Mouse (Mus musculus) T-helper 17 cell (primary cell): ENCODE measurements around the gene Dysf.

Source experiments
- in situ Hi-C, 2 experiments: fragments of 300-600 bp; cut with MboI, MseI; formaldehyde crosslinking; loops; 1 replicate in 1 of 2; 2 replicates in 1 of 2; pipeline ENCODE4 v1.15.1; 2025; ENCODE audit warnings: high pct_unique_total_duplicates in 2 of 2

The Dysf gene

DNA sequence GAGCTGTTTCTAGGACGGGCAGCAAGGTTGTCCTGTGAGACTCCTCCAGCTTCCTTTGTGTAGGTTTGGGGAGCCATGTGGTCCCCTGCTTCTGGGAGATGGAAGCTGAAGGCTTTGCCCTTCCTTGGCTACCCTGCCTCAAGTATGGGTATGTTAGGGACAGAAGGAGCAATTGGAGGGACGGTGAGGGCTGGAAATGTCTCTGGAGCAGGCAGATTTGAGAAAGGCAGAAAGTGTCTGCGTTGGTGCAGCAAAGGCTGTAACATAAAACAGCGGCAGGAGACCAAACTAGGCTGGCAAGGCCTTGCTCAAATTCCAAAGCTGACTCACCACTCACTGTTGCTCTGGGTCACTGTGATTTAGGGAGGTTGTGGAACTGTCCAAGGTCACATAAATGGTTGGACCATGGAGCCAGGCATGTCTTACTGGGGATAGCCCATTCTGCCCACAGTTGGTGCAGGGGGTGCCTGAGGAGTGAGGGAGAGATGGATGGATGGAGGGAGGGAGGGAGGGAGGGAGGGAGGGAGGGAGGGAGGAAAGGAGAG is 148.2 kb downstream of the Dysf start:
- in situ Hi-C loops = no loop called here

DNA sequence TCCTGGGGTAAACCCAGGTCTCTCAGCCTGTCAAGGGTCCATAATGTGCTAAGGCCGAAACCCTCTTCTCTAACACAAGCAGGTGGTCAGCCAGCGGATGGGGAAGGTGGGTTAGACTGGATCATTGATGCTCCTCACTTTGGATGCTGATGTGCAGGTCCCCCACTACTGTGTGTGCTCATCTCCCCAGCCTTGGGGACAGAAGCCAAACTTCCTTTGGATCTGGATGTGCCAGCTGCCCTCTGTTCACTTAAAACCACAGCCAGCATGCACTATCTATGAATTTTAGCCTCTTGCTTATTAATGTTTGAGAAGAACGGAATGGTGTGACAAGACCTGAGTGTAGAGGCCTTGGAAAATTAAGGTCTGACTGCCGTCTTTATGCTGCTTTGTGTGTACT is 150.7 kb downstream of the Dysf start:
- in situ Hi-C loops = no loop called here

DNA sequence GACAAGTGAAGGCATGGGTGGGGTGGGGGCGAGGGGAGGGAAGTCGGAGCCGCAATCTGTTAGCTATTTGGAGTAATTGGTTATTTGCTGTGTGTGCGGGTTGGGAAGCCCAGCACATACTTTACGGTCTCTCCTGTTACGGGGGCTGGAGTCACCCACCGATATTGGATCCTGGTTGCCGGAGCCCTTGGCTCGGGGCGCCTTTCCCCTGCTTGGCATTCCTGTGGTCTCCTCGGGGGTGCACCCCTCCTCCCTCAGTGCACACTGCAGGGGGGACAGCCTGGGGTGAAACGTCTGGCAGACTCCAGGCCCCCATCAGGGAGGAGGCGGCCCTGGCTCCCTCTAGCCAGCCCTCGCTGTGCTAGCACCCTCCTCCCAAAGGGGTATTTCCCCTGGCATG is 159.2 kb downstream of the Dysf start:
- in situ Hi-C loops = no loop called here

DNA sequence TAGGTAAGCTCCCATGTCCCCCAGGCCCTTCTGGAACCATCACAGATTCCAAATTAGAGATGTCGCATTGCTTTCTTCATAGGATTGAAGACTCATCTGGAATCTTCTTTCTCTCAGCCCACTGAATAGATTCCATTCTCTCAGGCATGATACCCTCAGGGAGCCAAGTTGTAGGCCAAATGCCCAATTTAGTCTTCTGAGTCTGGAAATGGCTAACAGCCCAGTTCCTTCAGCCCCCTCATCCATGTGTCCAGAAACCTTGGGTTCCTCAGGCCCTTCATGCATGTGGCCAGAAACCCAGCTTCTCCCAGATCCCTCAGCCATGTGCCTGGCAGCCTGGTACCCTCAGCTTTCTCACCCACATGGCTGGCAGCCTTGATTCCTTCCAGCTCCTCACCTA is 160.2 kb downstream of the Dysf start:
- in situ Hi-C loops = no loop called here

DNA sequence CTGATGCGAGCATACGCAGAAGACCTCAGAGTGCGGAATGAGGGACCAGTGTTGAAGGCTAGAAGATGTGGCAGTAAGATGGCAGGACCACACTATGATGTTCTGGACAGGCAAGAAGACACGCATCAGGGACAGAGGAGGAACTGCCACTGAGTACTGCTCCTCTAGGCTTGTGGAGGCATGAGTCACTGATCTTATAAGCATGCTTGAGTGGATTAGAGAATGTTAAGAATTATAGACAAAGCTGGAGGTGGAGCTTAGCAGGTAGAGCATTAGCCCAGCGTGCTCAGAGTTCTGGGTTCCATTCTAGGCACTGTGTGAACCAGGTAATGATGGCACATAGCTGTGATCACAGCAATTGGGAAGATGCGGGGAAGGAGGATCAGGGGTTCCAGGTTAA is 165.2 kb downstream of the Dysf start:
- in situ Hi-C loops = no loop called here

DNA sequence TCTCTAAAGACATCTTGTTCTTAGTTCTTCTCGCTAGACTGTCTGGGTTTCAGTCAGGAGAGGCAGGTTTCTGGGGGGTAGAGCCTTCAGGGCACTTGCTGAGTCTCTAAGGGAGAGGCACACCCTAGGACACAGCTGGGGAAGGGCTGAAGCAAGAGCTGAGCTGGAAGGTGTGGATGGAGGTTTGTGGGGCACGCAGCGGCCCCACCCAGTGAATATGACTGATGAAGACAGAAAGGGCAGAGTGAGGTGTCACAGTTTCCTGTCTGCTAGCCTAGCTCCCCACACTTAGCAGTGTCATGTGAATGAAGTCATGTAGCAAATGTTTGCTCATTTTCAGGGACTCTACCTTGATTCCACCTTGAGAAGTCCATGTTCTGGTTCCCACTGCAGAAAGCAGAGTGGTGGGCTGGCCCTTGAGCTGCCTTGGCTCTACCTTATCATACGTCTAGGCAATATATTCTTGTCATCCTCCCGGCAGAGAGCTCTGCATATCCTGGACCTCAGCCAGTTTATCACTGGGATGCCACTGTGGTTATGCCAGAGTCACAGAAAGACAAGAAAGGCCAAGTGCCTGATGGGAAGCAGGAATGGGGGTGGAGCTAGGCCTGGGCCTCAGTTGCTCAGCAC is 170.5 kb downstream of the Dysf start:
- in situ Hi-C loops = no loop called here

DNA sequence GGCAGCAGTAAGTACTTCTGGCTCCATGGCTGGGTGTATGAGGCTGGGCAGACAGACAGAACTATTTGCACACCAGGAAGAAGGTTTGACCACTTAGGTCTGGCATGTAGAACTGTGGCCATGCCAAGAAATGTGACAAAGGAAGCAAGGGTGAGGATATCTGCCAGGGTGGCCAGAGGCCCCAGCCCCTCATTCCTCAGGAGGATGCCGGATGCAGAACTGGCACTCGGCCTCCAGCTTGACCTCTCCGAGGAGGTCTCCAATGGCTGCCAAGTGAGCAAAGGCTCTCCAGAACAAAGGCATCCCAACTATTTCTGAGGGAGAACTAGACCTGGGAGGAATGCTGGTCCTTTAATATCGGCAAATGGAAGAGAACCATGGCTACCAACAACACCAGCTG is 173.1 kb downstream of the Dysf start:
- in situ Hi-C loops = no loop called here

DNA sequence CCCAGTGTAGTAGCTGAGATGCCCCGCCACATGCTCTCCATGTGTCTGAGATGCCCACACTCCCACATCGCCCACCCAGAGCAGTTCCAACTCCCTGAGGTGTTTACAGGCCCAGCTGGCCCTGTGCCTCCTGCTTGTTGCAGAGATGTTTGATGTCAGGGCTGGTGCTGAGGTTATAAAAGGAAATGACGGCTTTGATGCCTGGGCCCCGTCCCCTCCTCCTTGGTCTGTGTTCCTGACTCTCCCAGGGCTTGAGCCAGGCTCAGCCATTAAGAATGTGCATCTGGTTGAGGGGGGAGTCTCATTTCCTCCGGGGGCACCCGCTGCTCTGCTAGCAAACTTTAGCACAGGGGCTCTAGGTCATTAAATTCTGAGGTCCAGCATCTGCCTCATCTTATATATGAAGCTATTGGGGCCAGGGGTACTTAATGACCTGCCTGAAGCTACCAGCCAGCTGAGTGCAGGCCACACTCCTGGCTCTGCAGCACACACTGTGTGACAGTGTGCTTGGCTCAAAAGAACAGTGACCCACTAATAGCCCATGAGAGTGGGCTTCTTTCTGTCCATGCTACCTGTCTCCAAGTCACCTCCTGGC is 183.4 kb downstream of the Dysf start:
- in situ Hi-C loops = no loop called here

DNA sequence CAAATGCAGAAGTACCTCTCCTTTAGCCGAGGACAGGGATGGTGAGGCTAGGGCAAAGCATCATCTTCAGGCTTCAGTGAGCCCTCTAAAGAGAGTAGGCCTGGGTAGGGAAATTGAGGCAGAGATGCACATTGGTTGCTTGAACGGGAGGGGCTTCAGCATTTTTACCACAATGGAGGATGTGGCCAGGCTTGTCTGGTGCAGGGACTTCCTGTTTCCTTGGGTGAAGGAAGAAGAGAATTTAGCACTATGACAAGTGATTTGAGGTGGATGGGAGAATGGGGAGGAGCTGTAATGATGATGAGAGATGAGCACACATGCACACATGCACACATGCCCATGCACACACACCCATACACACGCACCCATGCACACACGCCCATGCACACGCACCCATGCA is 188.1 kb downstream of the Dysf start:
- in situ Hi-C loops = no loop called here

DNA sequence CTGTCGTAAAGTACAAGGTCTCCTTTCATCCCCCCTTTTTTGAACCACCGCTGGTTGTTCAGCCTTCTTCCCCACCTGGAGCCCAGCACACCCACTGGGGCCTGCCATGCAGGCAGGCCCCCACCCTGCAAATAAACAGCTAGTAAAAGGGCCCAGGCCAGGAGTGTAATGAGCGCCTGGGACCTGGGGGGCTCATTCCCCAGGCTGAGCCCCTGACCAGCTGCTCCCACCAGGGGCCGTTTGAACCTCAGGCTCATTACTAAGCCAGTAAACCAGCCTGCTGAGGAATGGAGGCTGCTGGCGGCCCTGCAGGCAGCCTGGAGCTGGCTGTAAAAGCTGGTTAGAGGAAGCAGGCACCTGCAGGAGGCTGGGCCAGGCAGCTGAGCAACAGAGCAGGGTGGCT is 189.4 kb downstream of the Dysf start:
- in situ Hi-C loops = no loop called here

DNA sequence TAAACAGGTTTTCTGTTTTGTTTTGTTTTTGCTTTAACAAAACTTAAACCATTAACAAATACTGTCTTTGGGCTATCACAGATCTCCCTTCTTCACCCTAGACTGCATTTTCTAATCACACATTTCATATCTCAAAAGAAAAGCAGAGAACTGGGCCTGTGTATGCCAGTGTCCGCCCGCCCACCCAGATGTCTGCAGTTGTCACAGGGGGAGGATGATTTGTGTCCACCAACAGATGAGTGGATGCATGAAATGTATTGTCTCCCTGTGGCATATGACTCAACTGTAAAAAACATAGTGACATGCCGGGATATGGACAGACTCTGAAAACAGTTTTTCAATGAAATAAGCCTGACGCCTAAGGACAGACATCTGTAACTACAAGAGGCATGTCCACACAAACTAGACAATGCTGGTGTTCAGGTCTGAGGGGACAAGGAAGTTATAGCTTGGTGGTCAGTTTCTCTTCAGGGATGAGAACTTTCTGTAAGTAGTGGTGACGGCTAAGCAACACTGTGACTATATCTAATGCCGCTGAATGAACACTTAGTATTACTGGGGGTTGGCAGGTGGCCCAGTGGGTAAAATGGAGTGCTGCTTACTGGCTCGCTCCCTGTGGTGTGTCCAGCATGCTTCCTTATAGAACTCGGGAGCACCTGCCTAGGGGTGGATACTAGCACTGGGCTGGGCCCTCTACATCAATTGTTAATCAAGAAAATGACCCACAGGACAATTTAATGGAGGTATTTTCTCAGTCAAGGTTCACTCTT is 193.5 kb downstream of the Dysf start:
- in situ Hi-C loops = no loop called here

DNA sequence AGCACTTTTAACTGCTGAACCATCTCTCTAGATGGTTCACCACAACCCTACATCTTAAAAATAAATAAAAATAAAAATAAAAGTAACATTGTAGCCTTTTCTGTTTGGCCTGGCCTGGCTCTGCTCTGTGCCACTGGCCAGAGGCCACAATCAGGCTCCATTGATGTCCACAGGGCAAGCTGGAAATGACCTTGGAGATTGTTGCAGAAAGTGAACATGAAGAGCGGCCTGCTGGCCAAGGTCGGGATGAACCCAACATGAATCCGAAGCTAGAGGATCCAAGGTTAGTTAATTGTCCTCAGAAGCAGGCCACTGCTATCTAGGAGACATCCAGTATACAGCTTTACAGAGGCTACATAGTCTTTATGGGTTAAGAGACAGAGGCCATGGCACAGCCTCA is 197.2 kb downstream of the Dysf start:
- in situ Hi-C loops = no loop called here

DNA sequence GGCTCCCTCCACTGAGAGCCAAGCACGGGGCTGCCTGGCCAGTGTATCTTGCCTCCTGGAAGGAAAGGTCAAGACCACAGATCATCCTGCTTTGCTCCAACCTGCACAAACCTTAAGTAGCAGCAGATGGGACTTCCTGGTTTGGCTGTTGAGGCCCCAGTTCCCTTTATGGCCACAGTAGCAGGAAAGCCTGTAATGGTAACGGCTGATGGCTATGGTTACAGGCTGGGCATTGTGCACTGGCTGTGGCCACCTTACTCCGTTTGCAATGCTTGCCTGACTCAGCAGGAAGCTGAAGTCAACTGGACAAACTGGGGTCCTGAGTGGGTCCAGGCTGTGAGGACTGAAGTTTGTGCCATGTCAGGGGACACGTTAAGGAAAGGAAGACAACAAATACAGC is 200.2 kb downstream of the Dysf start:
- in situ Hi-C loops = no loop called here

DNA sequence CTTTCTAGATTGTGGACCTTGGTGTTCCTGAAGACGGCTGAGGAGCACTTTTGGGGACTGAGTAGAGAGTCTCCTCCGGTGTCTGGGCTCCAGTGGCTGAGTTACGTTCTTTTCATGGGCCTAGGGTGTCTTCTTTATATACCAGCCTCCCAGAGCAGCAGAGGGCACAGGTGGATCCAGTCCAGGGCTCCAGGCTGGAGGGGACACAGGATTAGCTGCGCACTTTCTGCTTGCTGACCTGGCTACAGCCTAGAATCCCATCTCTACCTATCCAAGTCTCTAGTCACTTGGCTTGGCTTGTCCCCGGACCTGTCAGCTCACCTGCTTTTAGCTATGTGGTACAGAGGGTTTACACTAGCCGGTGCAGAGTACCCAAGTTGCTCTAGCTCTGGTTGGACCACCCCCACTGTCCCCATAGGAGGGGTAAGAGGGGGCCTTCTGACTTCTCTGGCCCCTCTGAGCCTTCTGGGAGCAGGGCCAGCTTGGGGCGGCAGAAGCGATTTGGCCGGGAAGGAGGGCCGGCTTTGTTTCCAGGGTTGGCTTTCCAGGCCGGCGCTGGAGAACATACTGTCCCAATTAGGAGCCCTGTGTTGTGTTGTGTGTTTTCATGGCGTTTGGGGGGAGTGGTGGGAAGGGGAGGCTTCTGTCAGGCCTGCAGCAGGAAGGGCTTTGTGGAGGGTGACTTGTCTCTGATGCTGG is 201.5 kb downstream of the Dysf start:
- in situ Hi-C loops = no loop called here

DNA sequence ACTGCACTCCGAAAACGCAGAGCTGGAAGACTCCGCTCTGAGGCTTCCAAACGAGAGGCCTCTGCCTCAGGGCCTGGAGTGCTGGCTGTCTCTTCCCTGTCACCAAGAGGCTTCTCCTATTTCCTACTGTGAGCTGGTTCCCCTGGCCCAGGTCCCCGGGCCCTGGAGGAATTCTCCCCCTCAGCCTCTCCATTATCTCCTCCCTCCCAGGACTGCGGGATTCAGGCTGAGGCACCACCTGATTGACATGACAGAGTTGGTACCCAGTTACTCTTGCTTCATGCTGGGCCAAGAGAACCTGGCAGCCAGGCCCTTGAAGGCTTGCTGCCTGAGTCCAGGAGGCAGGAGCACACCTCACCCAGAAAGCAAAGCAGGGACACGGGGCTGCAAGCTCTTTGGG is 203.1 kb downstream of the Dysf start:
- in situ Hi-C loops = no loop called here

DNA sequence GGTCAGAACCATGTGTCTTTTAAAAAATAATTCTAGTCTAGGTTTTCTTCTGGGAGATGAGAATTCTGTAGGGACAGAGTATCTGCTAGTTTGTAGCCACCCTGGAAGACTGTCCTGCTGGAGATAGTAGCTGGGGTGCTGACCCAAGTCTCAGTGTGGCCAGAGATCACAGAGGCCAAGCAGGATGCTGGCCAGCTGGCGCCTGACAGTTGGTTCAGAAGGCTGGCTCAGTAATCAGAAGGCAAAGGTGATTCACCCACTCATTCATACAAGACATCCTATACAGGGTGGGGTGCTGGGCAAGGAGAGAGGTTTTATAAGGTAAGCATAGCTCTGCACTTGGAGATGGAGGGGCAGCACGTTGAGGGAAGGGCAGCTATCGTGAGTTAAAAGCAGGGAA is 204.7 kb downstream of the Dysf start:
- in situ Hi-C loops = no loop called here

DNA sequence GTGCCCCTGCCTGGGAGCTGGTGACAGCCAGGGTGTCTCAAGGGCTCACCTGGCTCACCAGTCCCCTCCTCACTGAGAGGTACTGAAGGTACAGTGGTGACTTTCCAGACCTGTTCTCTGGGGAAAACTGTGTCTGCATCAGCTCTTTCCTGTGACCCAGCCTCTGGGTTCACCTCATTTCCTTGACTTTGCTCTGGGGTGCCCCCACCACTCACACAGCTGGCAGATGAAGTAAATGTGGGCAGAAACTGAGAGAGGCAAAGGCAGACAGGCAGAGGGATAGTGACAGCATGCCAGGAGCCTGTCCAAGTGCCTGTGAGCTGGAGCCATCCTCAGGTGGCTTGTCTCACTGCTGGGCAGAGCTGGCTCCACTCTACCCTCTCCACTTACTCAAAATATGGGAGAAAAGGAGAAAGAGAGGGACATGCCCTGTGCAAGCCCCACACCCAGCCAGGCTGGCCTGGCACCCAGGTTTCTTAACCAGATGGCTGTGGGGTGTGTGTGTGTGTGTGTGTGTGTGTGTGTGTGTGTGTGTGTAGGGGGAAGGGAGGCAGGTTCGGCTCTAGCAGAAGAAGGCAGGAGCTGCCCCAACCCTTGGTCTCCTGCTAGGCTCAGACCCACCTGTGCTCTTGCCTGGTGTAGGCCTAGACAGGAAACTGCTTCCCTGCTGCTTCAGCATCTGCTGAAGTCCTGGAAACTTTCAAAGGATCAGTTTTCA is 209.0 kb downstream of the Dysf start:
- in situ Hi-C loops = no loop called here

DNA sequence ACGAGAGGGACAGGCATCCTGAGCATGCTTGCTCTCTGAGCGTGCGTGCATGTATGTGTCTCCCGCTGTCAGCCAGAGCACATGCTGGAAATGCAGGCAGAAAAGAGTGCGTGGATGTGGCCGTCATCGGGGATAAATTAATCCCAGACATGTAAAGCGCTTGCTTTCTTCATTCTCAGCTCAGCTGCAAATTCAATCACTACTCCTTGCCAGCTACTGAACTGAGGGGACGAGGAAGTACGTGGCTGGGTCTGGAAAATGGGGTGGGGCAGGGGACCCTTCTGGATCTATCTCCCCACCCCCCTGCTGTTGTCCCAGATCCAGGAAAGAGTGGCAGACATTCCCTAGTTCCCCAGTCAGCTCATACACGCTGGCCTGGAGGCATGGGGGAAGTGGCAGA is 210.7 kb downstream of the Dysf start:
- in situ Hi-C loops = no loop called here

DNA sequence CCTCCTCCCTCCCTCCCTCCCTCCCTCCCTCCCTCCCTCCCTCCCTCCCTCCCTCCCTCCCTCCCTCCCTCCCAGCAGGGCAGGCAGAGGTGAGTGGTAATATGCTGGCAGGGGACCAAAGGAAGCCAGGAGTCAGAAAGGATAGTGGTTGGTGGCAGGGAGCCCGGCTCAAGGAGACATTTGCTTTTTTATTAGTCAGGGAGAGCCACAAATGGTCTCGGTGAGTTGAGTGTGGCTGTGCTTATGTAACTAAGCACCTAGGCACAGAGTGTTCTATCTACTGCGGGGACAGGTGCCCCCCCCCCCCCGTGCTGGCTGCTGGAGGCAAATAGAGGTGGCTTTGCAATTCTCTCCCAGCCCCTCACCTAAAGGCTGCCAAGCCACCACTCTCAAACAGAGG is 216.5 kb downstream of the Dysf start:
- in situ Hi-C loops = no loop called here

DNA sequence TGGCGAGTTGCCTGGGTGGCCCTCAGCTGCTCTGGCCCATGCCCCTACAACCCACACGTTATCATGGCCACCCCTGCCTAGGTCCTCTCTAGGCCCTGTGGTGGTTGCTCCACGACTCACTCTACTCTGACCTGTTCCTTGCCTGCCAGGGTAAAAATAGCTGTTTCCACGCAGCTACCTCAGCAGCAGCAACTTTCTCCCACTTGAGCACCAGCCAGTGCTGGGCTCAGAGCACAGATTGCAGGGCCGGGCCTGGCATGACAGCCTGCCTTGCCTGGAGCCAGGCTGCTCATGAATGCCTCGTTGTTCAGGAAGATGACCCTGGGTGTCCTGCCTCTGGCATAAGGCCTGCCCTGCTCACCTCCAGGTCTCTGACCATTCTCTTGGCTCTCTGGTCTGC is 217.2 kb downstream of the Dysf start:
- in situ Hi-C loops = no loop called here

DNA sequence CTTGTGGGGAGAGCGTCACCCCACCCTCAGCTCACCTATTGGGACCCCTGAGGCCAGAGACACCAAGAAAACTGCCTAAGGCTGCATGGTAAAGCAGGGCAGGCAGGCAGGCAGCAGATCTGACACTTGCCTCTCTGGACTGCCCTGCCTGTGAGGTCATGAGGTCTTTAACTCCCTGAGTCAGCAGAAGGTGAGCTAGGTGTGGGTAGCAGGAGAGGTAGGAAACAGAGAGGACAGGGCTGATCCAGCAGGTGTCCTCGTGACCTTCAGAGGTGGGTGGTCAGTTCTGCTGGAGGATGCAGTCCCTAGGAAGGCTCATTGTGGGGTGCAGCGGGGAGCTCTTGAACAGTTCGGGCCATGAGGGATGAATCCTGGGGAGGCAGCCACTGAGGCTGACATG is 219.8 kb downstream of the Dysf start:
- in situ Hi-C loops = no loop called here

DNA sequence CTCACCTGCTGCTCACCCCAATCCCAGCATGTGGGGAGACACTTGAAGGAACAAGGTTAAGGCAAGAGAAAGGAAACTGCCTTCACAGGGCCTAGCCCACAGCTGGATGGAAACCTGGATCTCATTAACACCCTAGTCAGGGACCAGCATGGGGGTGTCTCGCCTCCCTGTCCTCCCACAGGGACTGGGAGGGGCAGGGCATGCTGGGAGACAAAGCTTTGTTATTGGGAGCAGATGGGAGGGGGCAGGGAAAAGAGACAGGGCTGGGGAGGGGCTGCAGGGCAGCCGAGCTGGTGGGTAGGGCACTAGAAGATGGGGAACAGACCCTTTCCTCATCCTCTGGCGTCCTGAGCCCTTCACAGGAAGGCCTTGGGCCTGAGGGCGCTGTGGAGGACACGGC is 220.4 kb downstream of the Dysf start:
- in situ Hi-C loops = no loop called here
